Mouse (Mus musculus) heart, embryonic 11.5 days (tissue): Measurements from ENCODE around the gene Srsf3. TPM values are rescaled to one million over a fixed set of nuclear protein-coding genes. Genes with fewer than 3 reads are reported as not detected.

Experiments used
- ATAC-seq: fragments of 200-750 bp; cut with Nextera tagmentation; replicated peaks from 2 replicates; pipeline ENCODE4 v1.8.0; 2017; ENCODE audit warnings: moderate library complexity; ENCODE audit not compliant: insufficient number of reproducible peaks, low FRiP score, low TSS enrichment
- H3K27ac ChIP-seq: fragments of 300-500 bp; sonication (generic); 2 replicates; pipeline ENCODE4 v1.5.1; 2014; ENCODE audit warnings: mild to moderate bottlenecking, low read depth, low read length
- H3K27me3 ChIP-seq: fragments of 300-500 bp; sonication (generic); 2 replicates; pipeline ENCODE4 v1.6.1; 2014; ENCODE audit warnings: mild to moderate bottlenecking, low read length, mixed read lengths; ENCODE audit not compliant: control insufficient read depth, insufficient read depth
- H3K36me3 ChIP-seq: fragments of 300-500 bp; sonication (generic); 2 replicates; pipeline ENCODE4 v1.6.1; 2014; ENCODE audit warnings: mild to moderate bottlenecking, low read length, moderate library complexity, mixed read lengths; ENCODE audit not compliant: control insufficient read depth, insufficient read depth
- H3K4me1 ChIP-seq: fragments of 300-500 bp; sonication (generic); 2 replicates; pipeline ENCODE4 v1.6.1; 2014; ENCODE audit warnings: low read length; ENCODE audit not compliant: control insufficient read depth, insufficient read depth
- H3K4me2 ChIP-seq: fragments of 300-500 bp; sonication (generic); 2 replicates; pipeline ENCODE4 v1.6.1; 2014; ENCODE audit warnings: mild to moderate bottlenecking, moderate library complexity
- H3K4me3 ChIP-seq: fragments of 300-500 bp; sonication (generic); 2 replicates; pipeline ENCODE4 v1.5.1; 2014; ENCODE audit warnings: low read depth, low read length
- H3K9ac ChIP-seq: fragments of 300-500 bp; sonication (generic); 2 replicates; pipeline ENCODE4 v1.6.1; 2014; ENCODE audit warnings: mild to moderate bottlenecking, low read depth, low read length, moderate library complexity
- H3K9me3 ChIP-seq: fragments of 300-500 bp; sonication (generic); replicated peaks from 2 replicates; pipeline ENCODE4 v1.6.1; 2016; ENCODE audit warnings: low read length; ENCODE audit not compliant: control insufficient read depth
- WGBS: fragments of 180-500 bp; shearing (Covaris S2); extraction: QIAGEN DNeasy Blood & Tissue Kit; methylation state at CpG from one replicate; pipeline ENCODE4 v1.1.7; 2014; ENCODE audit not compliant: insufficient replicate concordance; 5-methylcytosine and 5-hydroxymethylcytosine counted together
- polyA plus RNA-seq: library from polyadenylated mRNA; unstranded; fragments of >200 nt; fragmentation: Nextera tagmentation; extraction: Ambion mirVana; gene quantifications from 2 replicates; pipeline ENCODE4 v1.2.1, GENCODE M21; 2014

Gene Srsf3
- polyA plus RNA-seq, 1 experiment from 2014 or later: 420 TPM

DNA sequence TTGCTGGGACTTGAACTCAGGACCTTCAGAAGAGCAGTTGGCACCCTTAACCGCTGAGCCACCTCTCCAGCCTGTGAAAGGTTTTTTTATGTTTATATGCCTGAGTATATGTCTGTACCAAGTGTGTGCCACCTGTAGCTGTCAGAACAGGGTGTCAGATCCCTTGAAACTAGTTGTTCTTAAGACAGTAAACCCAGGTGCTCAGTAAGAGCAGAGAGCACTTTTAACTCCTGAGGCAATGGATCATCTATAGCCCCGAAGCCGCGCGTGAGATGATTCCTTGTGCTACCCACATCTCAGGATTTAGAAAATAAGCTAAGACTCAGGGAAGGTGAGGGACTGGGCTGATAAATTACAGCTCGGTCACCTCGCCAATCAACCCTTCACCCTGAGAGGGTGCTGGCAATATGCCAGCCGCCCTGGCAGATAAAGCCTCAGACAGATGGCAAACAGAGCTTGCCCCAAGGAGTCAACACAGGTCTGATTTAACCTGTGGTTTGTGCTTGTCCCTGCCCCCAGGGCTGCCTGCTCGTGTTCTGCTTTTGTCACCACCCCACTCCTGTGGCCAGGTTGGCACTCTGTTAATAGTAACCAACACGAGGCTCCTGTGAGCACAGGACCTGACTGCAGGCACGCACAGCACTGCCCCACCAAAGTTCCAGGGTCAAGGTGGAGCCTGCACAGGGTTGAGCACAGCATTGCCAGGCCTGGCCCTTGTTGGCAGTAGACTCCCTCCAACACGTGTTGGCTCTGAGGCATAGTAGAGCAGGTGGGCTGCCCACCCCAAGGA is 13.5 kb downstream of the Srsf3 start:
- no peaks in the 10 kb centered on the region for H3K9me3 ChIP-seq
- 60% methylated on average over 12 of the region's 12 CpGs for WGBS
- no peaks in the 10 kb centered on the region for H3K27me3 ChIP-seq
- no peak overlapping the region for H3K4me2 ChIP-seq
- H3K9ac ChIP-seq: no peak overlapping the region
- H3K27ac ChIP-seq: peak overlapping the region; percentile 50; the same call in 1 of the 2 replicates
- H3K36me3 ChIP-seq: peaks cover 42% of the 10 kb centered on the region
- H3K4me3 ChIP-seq: no peak overlapping the region
- ATAC-seq: no peak
- H3K4me1 ChIP-seq: peaks cover 13% of the 10 kb centered on the region

- no peak for ATAC-seq
- Histone ChIP-seq H3K9me3 (no peaks in the 10 kb centered on the region), H3K27me3 (no peaks in the 10 kb centered on the region), H3K4me3 (no peak overlapping the region), H3K27ac (no peak overlapping the region), H3K9ac (no peak overlapping the region), H3K4me1 (peaks cover 16% of the 10 kb centered on the region), H3K4me2 (no peak overlapping the region), H3K36me3 (peaks cover 37% of the 10 kb centered on the region)
- 96% methylated on average over 3 of the region's 3 CpGs for WGBS
These were observed 14.4 kb downstream of the Srsf3 start for GRCm38 (mm10) chr17:29046863-29047262.

DNA sequence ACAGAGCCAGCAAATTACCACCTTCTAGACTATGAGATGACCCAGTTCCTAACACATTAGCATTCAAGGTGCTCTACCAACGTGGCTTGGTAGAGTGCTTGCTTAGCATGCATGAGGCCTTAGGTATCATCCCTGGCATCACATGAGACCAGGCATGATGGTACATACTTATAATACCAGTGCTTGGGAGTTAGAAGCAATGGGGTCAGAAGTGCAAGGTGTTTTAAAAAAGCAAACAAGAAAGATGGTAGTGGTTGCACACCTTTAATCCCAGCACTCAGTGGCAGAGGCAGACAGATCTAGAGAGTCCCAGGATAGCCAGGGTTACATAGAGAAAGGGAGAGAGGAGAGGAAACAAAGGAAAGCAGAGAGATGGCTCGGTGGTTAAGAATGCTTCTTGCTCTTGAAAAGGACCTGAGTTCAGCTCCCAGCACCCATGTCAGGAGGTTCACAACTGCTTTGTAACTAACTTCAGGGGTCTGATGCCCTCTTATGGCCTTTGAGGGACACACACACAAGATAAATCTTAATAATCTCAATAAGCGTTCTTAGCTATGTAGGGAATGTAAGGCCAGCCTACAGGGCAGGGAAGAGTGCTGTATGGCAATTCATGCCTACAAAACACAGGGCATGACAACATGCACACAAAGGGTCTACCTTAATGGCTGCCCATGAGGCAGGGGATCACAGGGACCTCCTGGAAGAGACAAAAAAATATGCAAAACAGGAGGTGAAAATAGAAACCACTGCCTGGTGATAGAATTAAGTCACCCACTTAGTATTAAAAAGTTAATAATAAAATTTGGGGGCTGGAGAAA is 15.5 kb downstream of the Srsf3 start:
- Histone ChIP-seq H3K36me3 (peaks cover 36% of the 10 kb centered on the region), H3K27me3 (no peaks in the 10 kb centered on the region), H3K4me3 (no peak overlapping the region), H3K9me3 (no peaks in the 10 kb centered on the region), H3K4me1 (peaks cover 16% of the 10 kb centered on the region), H3K9ac (no peak overlapping the region), H3K4me2 (no peak overlapping the region), H3K27ac (no peak overlapping the region)
- ATAC-seq: no peak
- 72% methylated on average over 3 of the region's 3 CpGs for WGBS

GRCm38 (mm10) chr17:29048748-29049507 is 16.5 kb downstream of the Srsf3 start:
- Histone ChIP-seq H3K27ac (no peak overlapping the region), H3K27me3 (no peaks in the 10 kb centered on the region), H3K4me2 (no peak overlapping the region), H3K4me3 (no peak overlapping the region), H3K9ac (no peak overlapping the region), H3K4me1 (peaks cover 19% of the 10 kb centered on the region), H3K9me3 (no peaks in the 10 kb centered on the region), H3K36me3 (peaks cover 29% of the 10 kb centered on the region)
- ATAC-seq: no peak
- 22% methylated on average over 13 of the region's 13 CpGs for WGBS

DNA sequence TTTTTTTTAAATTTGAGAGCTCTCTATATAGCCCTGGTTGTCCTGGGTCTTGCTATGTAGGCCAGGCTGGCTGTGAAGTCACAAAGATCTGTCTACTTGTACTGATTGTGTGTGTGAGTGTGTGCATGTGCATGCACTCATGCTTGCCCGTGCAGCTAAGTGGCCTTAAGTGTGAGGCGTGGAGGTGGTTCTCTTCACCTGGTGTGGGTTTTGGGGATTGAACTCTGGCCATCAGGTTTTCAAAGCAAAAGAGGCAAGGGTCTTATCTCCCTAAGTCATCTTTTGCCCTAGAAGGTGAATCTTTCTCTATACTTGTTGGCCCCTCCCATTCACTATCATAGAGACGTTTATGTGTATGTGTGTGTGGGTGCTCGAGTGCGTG is 17.1 kb downstream of the Srsf3 start:
- WGBS: 71% methylated on average over 5 of the region's 5 CpGs
- ATAC-seq: no peak

GRCm38 (mm10) chr17:29049923-29050322 is 17.5 kb downstream of the Srsf3 start:
- H3K27me3 ChIP-seq: no peaks in the 10 kb centered on the region
- no peak for ATAC-seq
- H3K9ac ChIP-seq: no peak overlapping the region
- H3K9me3 ChIP-seq: no peaks in the 10 kb centered on the region
- peaks cover 19% of the 10 kb centered on the region for H3K4me1 ChIP-seq
- no peak overlapping the region for H3K4me2 ChIP-seq
- H3K4me3 ChIP-seq: no peak overlapping the region
- 59% methylated on average over 7 of the region's 7 CpGs for WGBS
- H3K27ac ChIP-seq: no peak overlapping the region
- peaks cover 20% of the 10 kb centered on the region for H3K36me3 ChIP-seq

More for the DNA sequence above, 17.1 kb downstream of the Srsf3 start:
- H3K9me3 ChIP-seq: no peaks in the 10 kb centered on the region
- H3K4me3 ChIP-seq: no peak overlapping the region
- no peaks in the 10 kb centered on the region for H3K27me3 ChIP-seq
- peaks cover 23% of the 10 kb centered on the region for H3K36me3 ChIP-seq
- H3K4me2 ChIP-seq: no peak overlapping the region
- peaks cover 19% of the 10 kb centered on the region for H3K4me1 ChIP-seq
- no peak overlapping the region for H3K9ac ChIP-seq
- H3K27ac ChIP-seq: no peak overlapping the region

DNA sequence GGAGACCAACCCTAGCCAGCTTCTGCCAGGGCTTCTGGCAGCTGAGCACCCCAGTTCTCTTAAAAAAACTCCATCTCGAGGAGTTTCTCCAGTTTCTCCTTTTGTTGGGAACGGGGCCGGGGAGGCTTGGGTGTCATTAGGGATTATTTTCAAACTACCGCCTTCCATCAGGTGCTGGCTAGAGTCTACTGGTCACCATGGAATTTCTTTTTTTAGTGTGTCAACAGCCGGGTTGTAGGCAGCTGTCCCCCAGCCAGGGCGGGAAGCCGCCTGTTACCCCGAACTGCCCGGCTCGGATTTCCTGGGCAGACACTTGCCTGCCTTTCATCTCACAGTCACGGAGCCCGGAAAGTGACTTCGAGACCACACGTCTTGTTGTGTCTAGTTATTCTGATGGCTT is 18.4 kb downstream of the Srsf3 start:
- Histone ChIP-seq H3K4me2 (peak overlapping the region; percentile 37), H3K4me3 (no peak overlapping the region), H3K27ac (peak overlapping the region; percentile 22; the same call in 1 of the 2 replicates), H3K9ac (peak overlapping the region; percentile 34; the same call in 1 of the 2 replicates), H3K27me3 (no peaks in the 10 kb centered on the region), H3K9me3 (no peaks in the 10 kb centered on the region), H3K36me3 (peaks cover 11% of the 10 kb centered on the region), H3K4me1 (peaks cover 19% of the 10 kb centered on the region)
- WGBS: 37% methylated on average over 14 of the region's 14 CpGs
- no peak for ATAC-seq

DNA sequence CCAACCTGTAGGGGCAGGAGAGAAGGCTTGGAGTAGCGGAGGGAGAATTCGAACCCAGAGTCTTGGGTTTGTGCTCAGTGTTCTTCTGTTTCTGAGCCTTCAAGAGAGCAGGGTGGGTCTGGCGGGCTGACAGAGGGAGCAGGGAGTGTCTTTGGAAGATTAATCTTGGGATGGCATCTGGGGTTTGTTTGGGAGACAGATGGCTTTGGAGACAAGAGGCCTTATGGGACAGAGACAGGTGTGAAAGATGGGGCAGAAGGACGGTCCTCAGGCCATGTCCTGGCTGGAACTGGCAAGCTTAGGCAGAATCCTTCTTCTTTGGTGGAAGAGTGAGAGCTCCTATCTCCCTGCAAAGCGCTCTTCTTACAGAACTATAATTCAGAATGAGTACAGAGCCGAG is 20.6 kb downstream of the Srsf3 start:
- Histone ChIP-seq H3K36me3 (no peaks in the 10 kb centered on the region), H3K9ac (no peak overlapping the region), H3K27me3 (no peaks in the 10 kb centered on the region), H3K4me3 (no peak overlapping the region), H3K4me1 (peaks cover 20% of the 10 kb centered on the region), H3K4me2 (no peak overlapping the region), H3K27ac (no peak overlapping the region), H3K9me3 (no peaks in the 10 kb centered on the region)
- ATAC-seq: no peak
- WGBS: 86% methylated on average over 6 of the region's 6 CpGs
